Mouse (Mus musculus): ENCODE results near the gene Gpsm1. TPM values are rescaled to one million over a fixed set of nuclear protein-coding genes. Genes with fewer than 3 reads are reported as not detected.

The Gpsm1 gene
- polyA plus RNA-seq, 1 experiment: 57.7 TPM

DNA sequence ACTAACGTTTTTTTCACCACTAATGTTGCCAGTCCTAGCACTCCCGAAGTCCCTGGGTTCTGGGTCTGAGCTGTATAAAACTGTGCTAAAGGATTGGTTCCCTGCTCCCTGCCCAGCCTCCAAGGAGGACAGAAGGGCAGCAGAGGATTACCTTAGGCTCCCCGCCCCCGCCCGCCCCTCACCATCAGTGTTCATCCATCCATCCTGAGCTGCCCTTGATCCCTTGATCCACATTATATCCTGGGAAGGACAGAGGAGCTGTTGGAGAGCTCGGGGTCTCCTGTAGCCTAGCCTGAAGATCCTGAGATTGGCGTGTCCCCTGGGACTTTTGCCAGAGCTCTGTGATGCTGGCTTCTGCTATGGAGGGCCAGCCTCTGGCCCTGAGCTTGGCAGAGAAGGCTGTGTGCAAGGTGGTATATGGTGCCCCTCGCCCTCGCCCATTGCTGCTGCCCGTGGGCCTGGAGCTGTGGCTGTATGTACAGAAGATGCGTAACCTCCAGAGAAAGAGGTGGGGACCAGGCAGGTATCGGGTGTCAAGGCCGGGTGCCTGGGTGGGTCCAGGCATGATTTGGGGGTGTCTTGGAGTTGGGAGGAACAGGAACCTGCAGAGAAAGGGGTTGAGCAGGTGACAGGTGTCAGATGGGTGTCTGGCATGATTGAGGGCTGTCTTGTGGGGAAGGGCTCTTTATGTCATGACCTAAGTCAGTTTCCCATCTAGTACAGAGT is 4.4 kb downstream of the Gpsm1 start:
- TF ChIP-seq POLR2A (IDR thresholded peaks at IDR 0.05; ENCODE audit: control insufficient read depth, extremely low read depth, insufficient read depth, low read length, poor library complexity) (no peak), CTCF (IDR thresholded peaks at IDR 0.05; ENCODE audit: borderline replicate concordance, control insufficient read depth, extremely low read depth, insufficient read depth, low read length, poor library complexity) (no peak)
- Histone ChIP-seq H3K4me1 (replicated peaks; ENCODE audit: control insufficient read depth, insufficient read depth, low read length) (peaks cover 31% of the 10 kb centered on the region), H3K4me3 (ENCODE audit: control insufficient read depth, insufficient read depth, low read length) (no peak overlapping the region), H3K27me3 (ENCODE audit: control insufficient read depth, insufficient read depth, low read length) (no peaks in the 10 kb centered on the region), H3K36me3 (ENCODE audit: control insufficient read depth, insufficient read depth, low read length) (peaks cover 4% of the 10 kb centered on the region; the same call in 1 of the 2 replicates), H3K27ac (ENCODE audit: control insufficient read depth, insufficient read depth, low read length) (no peak overlapping the region)
- no peak for DNase-seq
- WGBS: 94% methylated on average over 13 of the region's 13 CpGs

DNA sequence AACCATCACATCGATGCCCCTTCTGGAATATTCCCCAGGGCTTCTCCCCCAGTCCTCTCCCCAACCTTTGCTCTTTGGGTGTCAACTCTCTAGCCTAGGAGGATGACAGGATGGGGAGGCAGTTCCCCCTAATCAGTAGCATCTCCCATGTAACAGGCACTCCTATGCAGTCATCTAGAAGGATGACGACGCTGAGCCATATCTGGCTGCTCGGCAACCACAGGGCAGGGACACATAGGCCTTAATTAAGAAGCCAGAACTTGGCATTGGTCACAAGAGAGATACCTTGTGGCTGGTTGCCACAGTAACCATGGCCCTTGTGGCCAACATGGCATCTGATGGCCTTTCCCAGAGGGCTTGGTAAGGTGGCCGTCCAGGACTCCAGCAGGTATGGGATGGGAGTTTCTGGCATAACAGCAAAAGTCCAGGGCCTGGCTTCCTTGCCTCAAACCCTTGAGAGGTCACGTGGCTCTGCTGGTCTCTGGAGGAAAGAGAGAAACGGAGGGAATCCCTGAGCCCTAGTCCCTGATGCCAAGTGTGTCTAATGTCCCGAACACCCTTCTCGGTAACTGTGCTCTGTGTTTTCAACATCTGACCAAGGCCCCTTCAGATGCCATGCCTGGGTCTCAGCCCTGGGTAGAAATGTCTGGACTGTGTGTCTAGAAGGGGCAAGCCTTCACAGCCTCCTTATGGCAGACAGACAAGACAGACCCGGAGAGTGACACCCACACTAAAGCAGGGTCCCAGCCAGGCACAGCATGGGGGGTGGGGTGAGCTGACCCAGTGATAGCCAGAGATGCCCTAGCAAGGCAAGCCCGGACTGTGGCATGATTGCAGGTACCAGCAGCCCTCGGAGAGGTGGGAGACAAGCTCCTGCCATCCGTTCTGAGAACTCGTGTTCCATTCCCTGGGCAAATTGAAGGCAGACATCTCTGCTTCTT is 5.2 kb downstream of the Gpsm1 start:
- WGBS: 92% methylated on average over 14 of the region's 14 CpGs
- no peaks in the 10 kb centered on the region for H3K27me3 ChIP-seq (ENCODE audit: control insufficient read depth, insufficient read depth, low read length)
- no peak for TF ChIP-seq POLR2A (IDR thresholded peaks at IDR 0.05; ENCODE audit: control insufficient read depth, extremely low read depth, insufficient read depth, low read length, poor library complexity)
- no peak for TF ChIP-seq CTCF (IDR thresholded peaks at IDR 0.05; ENCODE audit: borderline replicate concordance, control insufficient read depth, extremely low read depth, insufficient read depth, low read length, poor library complexity)
- no peak overlapping the region for H3K27ac ChIP-seq (ENCODE audit: control insufficient read depth, insufficient read depth, low read length)
- peaks cover 4% of the 10 kb centered on the region; the same call in 1 of the 2 replicates for H3K36me3 ChIP-seq (ENCODE audit: control insufficient read depth, insufficient read depth, low read length)
- DNase-seq: no peak
- H3K4me3 ChIP-seq (ENCODE audit: control insufficient read depth, insufficient read depth, low read length): no peak overlapping the region
- H3K4me1 ChIP-seq (replicated peaks; ENCODE audit: control insufficient read depth, insufficient read depth, low read length): peaks cover 26% of the 10 kb centered on the region

DNA sequence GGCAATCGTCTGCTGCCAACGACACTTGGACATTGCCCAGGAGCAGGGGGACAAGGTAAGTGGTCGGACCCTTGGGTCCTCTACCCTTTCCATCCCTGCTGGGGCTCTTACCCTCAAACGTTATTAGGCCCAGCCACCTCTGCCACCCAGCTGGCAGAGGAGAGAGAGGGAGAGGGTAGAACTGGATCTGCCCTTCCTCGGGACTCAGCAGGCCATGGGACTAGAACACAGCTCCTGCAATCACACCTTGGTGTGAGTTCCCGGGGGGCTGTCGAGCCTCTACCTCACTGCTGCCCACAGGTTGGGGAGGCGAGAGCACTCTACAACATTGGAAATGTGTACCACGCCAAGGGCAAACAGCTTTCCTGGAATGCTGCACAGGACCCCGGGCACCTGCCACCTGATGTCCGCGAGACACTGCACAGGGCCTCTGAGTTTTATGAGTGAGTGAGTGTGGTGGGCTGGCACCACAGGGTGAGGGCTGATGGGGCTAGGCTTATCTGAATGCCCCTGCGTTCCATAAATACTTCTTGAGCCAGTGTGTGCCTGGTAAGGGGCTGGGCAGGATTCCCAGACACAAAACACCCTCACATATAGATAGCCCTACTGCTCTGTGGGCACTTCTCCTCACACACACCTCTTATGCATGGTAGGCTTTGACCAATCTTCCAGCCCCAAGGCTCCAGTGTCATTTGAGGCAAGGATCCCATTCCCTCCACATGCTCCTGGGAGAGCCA is 8.4 kb downstream of the Gpsm1 start:
- TF ChIP-seq CTCF (IDR thresholded peaks at IDR 0.05; ENCODE audit: borderline replicate concordance, control insufficient read depth, extremely low read depth, insufficient read depth, low read length, poor library complexity) (no peak), POLR2A (IDR thresholded peaks at IDR 0.05; ENCODE audit: control insufficient read depth, extremely low read depth, insufficient read depth, low read length, poor library complexity) (no peak)
- H3K27me3 ChIP-seq (ENCODE audit: control insufficient read depth, insufficient read depth, low read length): no peaks in the 10 kb centered on the region
- no peak overlapping the region for H3K27ac ChIP-seq (ENCODE audit: control insufficient read depth, insufficient read depth, low read length)
- DNase-seq: no peak
- peaks cover 14% of the 10 kb centered on the region for H3K4me1 ChIP-seq (replicated peaks; ENCODE audit: control insufficient read depth, insufficient read depth, low read length)
- H3K4me3 ChIP-seq (ENCODE audit: control insufficient read depth, insufficient read depth, low read length): no peak overlapping the region
- WGBS: 96% methylated on average over 13 of the region's 13 CpGs
- peaks cover 11% of the 10 kb centered on the region; the same call in 1 of the 2 replicates for H3K36me3 ChIP-seq (ENCODE audit: control insufficient read depth, insufficient read depth, low read length)

DNA sequence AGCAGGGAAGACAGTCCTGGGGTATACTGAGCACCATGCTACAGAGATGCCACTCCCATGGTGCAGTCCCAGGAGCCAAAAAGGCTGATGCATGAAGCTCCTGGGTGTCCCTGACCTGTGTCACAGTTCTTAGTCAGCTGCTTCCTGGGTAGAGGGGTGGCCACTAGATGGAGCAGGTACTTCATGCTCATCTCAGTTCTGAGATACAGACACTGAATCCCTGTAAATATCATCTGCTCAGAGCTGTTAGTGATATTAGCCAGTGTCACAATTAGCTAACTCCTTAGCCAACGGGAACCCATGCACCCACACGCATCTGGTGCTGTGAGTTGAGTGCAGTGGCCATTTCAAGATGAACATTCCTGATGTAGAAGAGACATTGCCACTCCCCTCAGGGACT is 9.6 kb downstream of the Gpsm1 start:
- TF ChIP-seq POLR2A (IDR thresholded peaks at IDR 0.05; ENCODE audit: control insufficient read depth, extremely low read depth, insufficient read depth, low read length, poor library complexity) (no peak), CTCF (IDR thresholded peaks at IDR 0.05; ENCODE audit: borderline replicate concordance, control insufficient read depth, extremely low read depth, insufficient read depth, low read length, poor library complexity) (no peak)

DNA sequence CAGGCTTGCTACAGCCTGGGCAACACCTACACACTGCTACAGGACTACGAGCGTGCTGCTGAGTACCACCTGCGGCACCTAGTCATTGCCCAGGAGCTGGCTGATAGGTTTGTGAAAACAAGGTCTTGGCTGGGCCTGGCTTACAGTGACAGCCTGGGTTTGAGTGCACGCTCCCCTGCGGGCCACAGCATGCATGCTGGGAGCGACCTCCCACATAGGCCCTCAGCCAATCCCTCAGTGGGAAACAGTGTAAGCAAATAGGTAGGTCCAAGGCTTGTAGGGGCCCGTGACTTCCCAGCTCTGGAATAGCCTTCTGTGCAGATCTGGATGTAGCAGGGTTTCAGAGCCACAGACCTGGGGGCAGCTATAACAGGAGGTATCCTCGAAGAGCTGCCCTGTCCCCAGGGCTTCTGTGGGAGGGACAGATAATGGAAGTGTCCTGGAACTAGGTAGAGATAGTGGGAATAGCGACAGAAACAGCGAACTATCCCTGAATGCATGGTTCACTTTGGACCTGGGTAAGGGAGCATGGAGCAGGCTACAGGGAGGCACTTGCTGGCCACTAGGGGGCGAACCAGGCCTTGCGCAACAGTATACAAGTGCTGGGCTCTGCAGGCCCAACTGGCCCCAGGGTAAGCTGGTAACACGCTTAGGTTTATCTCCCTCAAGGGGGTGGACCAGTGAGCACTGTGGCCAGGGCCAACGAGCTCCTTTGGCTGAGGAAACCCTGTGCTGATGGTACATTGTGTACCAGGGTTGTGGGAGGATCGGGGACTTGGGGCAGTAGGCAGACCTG is 10.3 kb downstream of the Gpsm1 start:
- no peak overlapping the region for H3K4me3 ChIP-seq (ENCODE audit: control insufficient read depth, insufficient read depth, low read length)
- H3K27me3 ChIP-seq (ENCODE audit: control insufficient read depth, insufficient read depth, low read length): no peaks in the 10 kb centered on the region
- H3K36me3 ChIP-seq (ENCODE audit: control insufficient read depth, insufficient read depth, low read length): peaks cover 11% of the 10 kb centered on the region; the same call in 1 of the 2 replicates
- no peak overlapping the region for H3K27ac ChIP-seq (ENCODE audit: control insufficient read depth, insufficient read depth, low read length)
- DNase-seq: peak; percentile 50
- TF ChIP-seq POLR2A (IDR thresholded peaks at IDR 0.05; ENCODE audit: control insufficient read depth, extremely low read depth, insufficient read depth, low read length, poor library complexity): no peak
- TF ChIP-seq CTCF (IDR thresholded peaks at IDR 0.05; ENCODE audit: borderline replicate concordance, control insufficient read depth, extremely low read depth, insufficient read depth, low read length, poor library complexity): peak; percentile 95
- WGBS: 77% methylated on average over 15 of the region's 15 CpGs
- H3K4me1 ChIP-seq (replicated peaks; ENCODE audit: control insufficient read depth, insufficient read depth, low read length): peaks cover 6% of the 10 kb centered on the region

More for the DNA sequence above, 9.6 kb downstream of the Gpsm1 start:
- Histone ChIP-seq H3K36me3 (ENCODE audit: control insufficient read depth, insufficient read depth, low read length) (peaks cover 11% of the 10 kb centered on the region; the same call in 1 of the 2 replicates), H3K27me3 (ENCODE audit: control insufficient read depth, insufficient read depth, low read length) (no peaks in the 10 kb centered on the region), H3K4me1 (replicated peaks; ENCODE audit: control insufficient read depth, insufficient read depth, low read length) (peaks cover 13% of the 10 kb centered on the region), H3K27ac (ENCODE audit: control insufficient read depth, insufficient read depth, low read length) (no peak overlapping the region), H3K4me3 (ENCODE audit: control insufficient read depth, insufficient read depth, low read length) (no peak overlapping the region)
- DNase-seq: peak; percentile 57
- WGBS: 87% methylated on average over 2 of the region's 2 CpGs

Measured in thymus, adult 2 months (tissue).